Mouse (Mus musculus) brain, embryonic 14.5 days (tissue): ENCODE results near the gene Gli2. TPM values are rescaled to one million over a fixed set of nuclear protein-coding genes. Genes with fewer than 3 reads are reported as not detected.

Source experiments
- DNase-seq: peaks from one replicate; pipeline ENCODE4 v3.0.0-alpha.2; 2011; ENCODE audit warnings: low read depth
- CTCF ChIP-seq: fragments of 200-500 bp; IDR thresholded peaks from 2 replicates; pipeline ENCODE4 v1.5.1; 2012; ENCODE audit warnings: inconsistent platforms, mild to moderate bottlenecking, moderate library complexity, borderline replicate concordance; ENCODE audit not compliant: insufficient read depth, insufficient read length; ENCODE audit errors: extremely low read depth
- POLR2A ChIP-seq: fragments of 200-500 bp; IDR thresholded peaks from 2 replicates; pipeline ENCODE4 v1.6.1; 2012; ENCODE audit warnings: mild to moderate bottlenecking, inconsistent platforms, borderline replicate concordance; ENCODE audit not compliant: poor library complexity, insufficient read depth, insufficient read length, severe bottlenecking; ENCODE audit errors: extremely low read depth
- polyA plus RNA-seq: library from polyadenylated mRNA; depleted of rRNA; stranded (reverse); fragments of >200 nt; gene quantifications from 2 replicates; pipeline ENCODE4 v1.2.3, GENCODE M21; 2012

The Gli2 gene
- polyA plus RNA-seq, 1 experiment = 8.3 TPM

DNA sequence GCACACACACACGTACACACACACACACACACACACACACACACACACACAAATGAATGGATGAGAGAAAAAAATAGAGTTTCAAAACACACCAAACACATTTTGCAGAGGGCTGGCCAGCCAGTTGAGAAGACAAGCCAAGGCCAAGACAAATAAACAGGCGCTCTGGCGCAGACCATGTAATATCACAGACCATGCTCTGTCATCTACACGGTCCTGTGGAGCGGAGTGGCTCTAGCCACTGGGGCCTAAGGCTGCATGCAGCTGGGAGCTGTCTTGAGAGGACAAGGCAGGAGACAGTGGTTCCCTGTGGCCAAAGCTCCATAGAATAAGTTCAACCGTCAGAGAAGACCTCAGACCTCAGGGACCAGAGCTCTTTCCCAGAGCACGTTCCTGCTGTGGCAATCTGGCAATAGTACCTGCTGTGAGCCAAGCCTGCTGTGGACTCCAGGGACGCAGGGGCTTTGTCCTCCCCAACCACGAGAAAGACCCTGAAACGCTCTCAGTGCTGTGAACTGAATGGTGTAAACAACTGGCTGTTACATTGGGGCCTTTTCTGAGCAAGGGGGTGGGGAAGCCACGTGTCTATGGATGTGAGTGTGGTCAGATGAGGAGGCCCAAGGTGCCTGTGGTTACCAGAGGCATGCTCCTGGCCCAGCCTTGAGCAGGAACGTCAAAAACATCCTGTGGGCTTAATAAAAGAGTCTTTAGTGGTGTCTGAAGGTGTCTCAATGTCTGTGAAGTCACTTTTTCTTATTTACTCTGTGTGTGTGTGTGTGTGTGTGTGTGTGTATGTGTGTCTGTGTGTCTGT lies 125.7 kb downstream of the Gli2 start:
- TF ChIP-seq POLR2A = no peak
- TF ChIP-seq CTCF = no peak
- no peak for DNase-seq

DNA sequence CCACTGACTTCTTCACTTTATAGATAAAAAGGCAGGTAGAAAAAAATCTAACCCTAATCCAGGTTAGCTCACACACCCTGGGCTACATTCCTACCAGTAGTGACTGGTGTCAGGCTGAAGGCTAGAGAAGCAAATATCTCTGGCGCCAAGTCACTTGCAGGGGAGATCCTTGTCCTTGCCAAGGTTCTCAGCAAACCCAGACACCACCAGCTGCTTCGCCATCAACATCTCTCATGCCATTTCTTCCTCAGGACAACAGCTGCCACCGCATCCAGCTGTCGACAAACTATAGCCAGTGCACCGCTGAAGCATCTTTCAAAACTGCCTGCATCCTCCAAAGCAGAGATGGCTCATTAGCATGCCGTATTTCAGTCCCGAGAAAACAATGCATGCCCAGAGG lies 126.9 kb downstream of the Gli2 start:
- DNase-seq = no peak

DNA sequence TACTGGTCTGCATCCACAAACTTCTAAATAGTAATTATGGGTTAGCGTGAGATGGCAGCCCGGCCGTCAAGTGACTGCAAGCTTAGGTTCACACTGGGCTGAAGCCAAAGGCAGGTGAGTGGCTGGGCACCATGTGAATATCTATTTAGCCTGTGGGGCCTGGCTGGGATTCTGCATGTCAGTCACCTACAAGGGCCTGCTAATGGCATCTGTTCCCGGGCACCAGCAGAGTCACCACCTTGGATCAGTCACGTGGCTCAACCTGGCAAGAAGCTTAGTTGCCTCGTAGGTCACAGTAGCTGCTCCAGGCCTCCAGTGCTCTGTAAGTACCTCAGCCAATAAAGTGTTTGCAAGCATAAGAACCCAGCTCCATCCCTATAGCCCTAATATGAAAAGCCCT lies 131.2 kb downstream of the Gli2 start:
- no peak for DNase-seq
- TF ChIP-seq POLR2A (no peak), CTCF (no peak)

More for the DNA sequence above, 126.9 kb downstream of the Gli2 start:
- no peak for TF ChIP-seq POLR2A
- no peak for TF ChIP-seq CTCF

DNA sequence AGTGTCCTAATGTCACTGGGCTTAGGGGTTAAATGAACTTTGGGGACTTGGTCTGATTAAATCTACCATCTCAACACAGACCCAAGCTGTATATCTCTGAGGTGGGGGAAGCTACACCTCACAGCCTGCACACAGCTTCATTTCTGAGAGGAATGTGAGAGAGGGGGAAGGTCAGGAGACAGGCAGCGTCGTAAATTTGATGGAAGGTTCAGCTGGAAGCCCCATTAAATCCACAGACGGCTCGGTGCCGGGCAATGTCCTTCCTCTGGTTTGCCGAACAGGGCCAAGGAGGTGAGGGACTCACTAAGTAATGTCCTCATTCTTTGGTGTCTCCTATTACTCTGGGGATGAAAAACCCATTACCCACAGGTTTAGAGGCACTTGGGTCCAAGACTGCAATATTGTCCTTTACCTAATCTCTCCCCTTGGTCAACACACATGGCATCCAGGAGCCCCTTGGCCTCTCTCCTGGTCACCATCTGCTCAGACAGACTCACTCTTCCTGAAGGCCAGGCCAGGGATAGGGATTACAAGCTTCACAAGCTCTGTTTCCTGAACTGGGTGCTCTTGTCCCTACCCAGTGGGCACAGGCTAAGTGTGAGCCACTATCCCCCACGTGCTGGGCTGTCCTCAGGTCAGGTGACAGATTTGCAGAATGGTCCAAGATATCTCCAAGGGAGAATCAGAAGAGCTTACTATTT lies 135.7 kb downstream of the Gli2 start:
- TF ChIP-seq CTCF (no peak), POLR2A (no peak)
- DNase-seq = no peak

DNA sequence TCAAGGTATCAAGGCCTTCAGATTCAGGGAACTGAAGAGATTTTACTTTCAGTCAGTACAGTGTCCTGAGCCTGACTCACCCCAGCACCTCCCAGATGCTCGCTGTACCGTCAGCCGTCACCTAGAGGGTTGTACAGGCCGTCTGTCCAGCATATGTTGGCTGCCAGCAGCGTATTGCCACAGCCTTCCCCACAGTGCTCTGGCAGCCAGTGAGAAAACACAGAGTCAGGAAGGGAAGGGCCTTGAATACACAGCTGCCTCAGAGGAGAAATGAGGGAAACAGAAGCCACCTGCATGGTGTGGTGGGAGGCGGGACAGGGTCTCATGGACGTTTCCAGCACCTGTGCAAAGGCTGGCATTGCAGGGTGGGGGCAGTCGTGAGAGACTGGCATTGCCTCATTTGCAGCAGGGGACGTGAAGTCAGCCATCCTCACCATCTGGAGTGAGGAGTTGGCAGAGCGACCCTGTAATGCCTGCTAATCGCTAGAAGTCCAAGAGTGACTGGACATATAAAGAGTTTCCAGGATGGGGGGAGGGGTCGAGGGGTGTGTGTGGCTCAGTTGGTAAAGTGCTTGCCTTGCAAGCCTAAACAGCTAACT lies 136.8 kb downstream of the Gli2 start:
- peak; percentile 74 for DNase-seq

DNA sequence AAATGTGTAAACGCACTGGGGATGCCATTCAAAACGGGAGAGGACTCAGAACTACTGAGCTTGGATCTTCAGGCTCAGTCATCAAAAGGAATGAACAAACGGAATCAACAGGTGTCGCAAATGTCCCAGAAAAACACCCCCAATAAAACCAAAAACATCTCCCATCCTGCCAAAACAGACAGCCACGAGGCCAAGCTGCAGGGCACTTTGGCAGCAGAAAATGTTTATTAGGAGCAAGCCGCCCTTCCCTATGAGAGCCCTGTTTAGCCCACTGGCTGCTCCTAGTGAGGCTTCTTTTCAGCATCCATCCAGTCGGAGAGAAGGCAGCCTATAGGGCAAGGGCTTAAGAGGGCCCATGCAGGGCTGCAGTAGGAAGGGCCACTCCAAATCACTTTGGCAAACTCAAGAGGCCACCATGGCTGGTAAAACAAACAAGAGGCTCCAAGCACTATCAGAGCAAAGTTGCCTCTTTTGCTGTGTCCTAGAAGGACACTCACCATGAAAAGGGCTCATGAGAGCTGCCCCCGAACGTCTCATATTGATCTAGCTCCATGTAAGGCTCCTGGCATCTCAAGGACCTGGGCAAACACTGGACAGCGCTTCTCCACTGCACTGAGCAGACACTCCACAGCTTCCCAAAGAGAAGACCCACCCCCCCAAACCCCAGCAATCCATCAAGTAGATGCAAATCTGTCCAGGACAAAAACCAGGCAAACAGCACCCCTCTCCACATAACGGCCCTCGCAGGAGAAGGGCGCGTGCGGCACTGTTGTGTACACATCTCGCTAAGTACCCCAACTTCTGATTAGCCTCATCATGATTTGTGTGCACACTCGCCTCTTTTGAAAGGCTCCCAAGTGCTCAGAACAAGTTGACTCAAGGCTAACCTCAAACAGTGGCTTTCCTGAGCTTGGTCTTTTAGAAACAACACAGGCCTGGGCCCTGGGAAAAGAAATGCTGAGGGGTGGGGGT lies 139.7 kb downstream of the Gli2 start:
- TF ChIP-seq CTCF = no peak
- TF ChIP-seq POLR2A = no peak

More for the DNA sequence above, 136.8 kb downstream of the Gli2 start:
- TF ChIP-seq POLR2A (no peak), CTCF (no peak)

DNA sequence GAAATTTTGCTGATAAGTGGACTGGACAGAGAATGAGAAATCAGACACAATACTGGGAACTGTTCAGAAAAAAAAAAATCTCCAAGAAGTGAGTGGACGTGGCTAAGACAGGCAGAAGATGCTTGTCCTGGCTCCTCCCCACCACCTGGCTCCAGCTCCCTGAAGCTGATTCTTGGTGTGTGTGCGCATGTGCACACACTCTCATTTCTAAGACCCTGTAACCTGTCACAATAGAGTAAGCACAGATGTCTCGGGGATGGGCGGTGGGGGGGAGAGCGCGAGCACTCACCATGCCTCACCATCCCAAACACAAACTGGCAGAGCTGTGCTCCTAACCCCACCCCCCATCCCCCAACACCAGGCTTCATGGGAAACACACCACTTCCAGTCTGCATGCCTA lies 140.5 kb downstream of the Gli2 start:
- peak; percentile 94 for DNase-seq
- TF ChIP-seq POLR2A = no peak
- TF ChIP-seq CTCF = no peak

More for the DNA sequence above, 139.7 kb downstream of the Gli2 start:
- DNase-seq = peak; percentile 73

DNA sequence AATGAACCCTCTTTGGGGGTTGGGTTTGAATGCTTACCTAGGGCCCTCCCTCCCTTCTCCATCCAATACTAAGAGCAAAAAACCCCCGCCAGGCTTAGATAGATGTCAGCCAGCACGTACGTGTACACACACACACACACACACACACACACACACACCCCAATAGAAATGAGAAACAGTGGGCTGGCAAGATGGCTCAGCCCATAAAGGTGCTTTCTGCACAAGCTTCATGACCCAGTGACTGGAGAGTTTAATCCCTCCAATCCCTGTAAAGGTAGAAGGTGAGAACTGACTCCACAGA lies 142.0 kb downstream of the Gli2 start:
- DNase-seq = no peak
- TF ChIP-seq CTCF (no peak), POLR2A (no peak)

DNA sequence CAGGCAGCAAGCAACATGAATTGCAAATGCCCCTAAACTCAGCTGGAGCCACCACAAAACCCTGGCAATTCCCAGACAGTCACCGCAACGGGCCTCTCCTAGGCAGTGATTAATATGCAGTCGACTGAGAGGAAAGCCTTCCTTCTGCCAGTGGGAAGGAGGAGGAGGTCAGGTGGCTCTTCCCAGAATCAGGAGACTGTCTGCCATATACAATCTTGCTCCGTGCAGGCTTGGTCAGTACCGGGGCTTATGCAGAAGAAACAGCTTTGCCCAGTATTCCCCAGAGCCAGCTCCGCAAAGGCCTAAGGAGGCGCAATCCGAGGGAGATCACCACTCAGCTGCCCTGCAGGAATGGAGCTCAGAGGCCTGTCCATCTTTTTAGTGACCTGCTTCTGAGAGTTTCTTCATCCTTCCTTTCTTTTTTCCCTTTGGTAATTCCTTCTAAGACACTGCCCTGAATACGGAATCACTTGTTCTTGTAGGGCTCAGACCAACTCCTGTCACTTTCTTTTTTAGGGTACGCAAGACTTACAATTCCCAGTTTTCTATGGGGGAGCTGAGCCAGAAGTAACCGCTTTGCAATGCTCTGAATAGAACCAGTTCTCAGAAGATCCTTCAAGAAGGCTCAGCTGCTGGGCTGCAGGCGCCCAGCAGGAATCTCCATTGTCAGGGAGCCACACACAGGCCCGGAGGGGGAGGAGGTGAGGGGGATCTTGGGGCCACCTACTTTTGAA lies 142.6 kb downstream of the Gli2 start:
- TF ChIP-seq CTCF = no peak
- TF ChIP-seq POLR2A = no peak
- peak; percentile 94 for DNase-seq

DNA sequence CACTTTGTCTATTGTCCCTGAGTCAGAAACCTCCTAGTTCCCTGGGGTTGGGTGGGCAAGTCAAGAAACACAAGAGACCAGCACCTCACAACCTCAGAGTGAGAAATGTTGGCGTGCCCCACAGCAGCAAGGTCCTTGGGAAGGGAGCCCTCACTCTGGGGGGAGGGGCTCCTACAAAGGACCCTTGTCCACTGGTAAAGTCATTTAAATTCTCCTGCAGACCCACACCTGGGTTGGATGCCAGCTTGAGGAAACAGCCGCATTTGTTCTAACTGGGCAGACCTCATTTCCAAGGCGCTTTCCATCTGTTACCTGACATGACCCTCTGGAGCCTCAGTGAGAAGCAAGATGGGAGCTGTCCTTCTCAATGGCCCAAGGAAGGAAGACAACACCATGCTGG lies 144.4 kb downstream of the Gli2 start:
- no peak for DNase-seq
- TF ChIP-seq CTCF (no peak), POLR2A (no peak)

DNA sequence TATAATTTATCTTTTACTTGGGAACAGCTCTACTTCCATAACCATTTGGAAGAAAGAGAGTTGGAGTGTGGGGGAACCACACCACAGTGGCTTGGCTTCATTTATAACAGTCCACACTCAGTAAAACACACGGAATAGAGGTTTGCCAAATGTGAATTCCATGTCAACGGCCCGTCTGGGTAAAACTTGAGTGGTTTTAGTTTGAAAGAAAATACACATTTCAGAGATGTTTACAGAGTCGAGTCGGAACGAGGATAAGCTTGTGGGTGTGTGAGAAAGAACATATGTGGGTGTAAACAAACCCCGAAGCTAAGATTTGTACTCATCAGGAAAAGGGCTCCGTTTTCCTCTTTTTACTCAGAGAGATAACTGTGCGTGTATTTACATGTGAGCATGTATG lies 145.8 kb downstream of the Gli2 start:
- no peak for DNase-seq
- TF ChIP-seq CTCF = no peak
- TF ChIP-seq POLR2A = no peak
